In the genomic region with DNA sequence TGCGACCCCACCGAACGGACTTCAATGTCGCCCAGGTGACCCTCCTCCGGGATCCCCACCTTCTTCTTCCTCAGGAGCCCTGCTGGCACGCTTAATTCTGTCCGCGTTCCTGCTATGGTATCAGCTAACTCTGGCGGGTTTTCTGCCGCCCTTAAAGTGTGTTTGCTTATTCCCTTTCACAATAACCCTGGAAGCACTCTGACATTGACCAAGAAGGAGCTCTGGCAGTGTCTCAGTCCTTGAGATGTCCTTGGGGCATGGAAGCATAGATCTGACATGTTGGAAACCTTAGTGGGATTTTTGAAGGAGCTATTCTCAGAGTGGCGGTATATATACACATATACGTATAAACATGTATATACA, we compare ENCODE assay signal across 8 mouse cellular contexts. TPM values are rescaled to one million over a fixed set of nuclear protein-coding genes. Genes with fewer than 3 reads are reported as not detected.
DNase-seq lines count a peak whose midpoint lies in the region; ATAC-seq lines count a peak whose summit lies in the region.

No protein-coding gene starts in this region.

- H3K27ac ChIP-seq in heart, embryonic 15.5 days, result peak overlapping the region; percentile 88
- H3K27ac ChIP-seq in macrophage, result no peak overlapping the region

- 4% methylated on average over 12 of the region's 12 CpGs for WGBS in heart, embryonic 15.5 days
- 0% methylated on average over 12 of the region's 12 CpGs for WGBS in macrophage (ENCODE audit: missing documents)

- peak overlapping the region; percentile 65 for H3K9ac ChIP-seq in heart, embryonic 15.5 days

- H3K4me2 ChIP-seq in heart, embryonic 15.5 days, result peak overlapping the region; percentile 86

- no peaks in the 10 kb centered on the region for H3K27me3 ChIP-seq in heart, embryonic 15.5 days

- peaks cover 12% of the 10 kb centered on the region; the same call in 1 of the 2 replicates for H3K36me3 ChIP-seq in heart, embryonic 15.5 days
- H3K36me3 ChIP-seq in macrophage (ENCODE audit: inconsistent target), result no peaks in the 10 kb centered on the region

- H3K4me3 ChIP-seq in heart, embryonic 15.5 days, result peak overlapping the region; percentile 90
- peak overlapping the region; percentile 51 for H3K4me3 ChIP-seq in macrophage (ENCODE audit: inconsistent target)

- H3K79me2 ChIP-seq in macrophage (ENCODE audit: inconsistent target), result peaks cover 36% of the 10 kb centered on the region

- peaks cover 20% of the 10 kb centered on the region for H3K4me1 ChIP-seq in heart, embryonic 15.5 days (replicated peaks)

- no peak for DNase-seq in heart, adult 18-20 months
- DNase-seq in MEL-GATA-1-ER (ENCODE audit: extremely low read depth, low read depth), result peak; percentile 26
- peak; percentile 50 for DNase-seq in gonadal fat pad, adult 2 months (ENCODE audit: low read depth)
- no peak for DNase-seq in adipocyte (ENCODE audit: low spot score)
- DNase-seq in left cerebral cortex, adult 11 months (ENCODE audit: low spot score), result no peak
- no peak for DNase-seq in B cell, adult 2 months

- H3K9me3 ChIP-seq in heart, embryonic 15.5 days (replicated peaks), result no peaks in the 10 kb centered on the region

- ATAC-seq in heart, embryonic 15.5 days (replicated peaks; ENCODE audit: insufficient number of reproducible peaks, insufficient read depth, low FRiP score, low read depth), result no peak

RNA-seq across cellular contexts. Expression of a gene that starts 0.4 kb away (rescaled TPM):
- 8.6 and 10.3 TPM in 2 replicates for polyA plus RNA-seq in heart, embryonic 15.5 days (2015; fragmentation: Nextera tagmentation; extraction: Ambion mirVana)
- total RNA-seq in heart, adult 18-20 months (2021), result 1 to 10 TPM; 7.6 to 7.8 TPM
- 19.8 TPM in 2 replicates for polyA plus RNA-seq in gonadal fat pad, adult 2 months (2012; rRNA removed)
- 10 to 100 TPM; 10.2 to 52.0 (median 31.0) TPM for total RNA-seq in macrophage (2018; cell fraction: chromatin; rRNA removed)
- 10 to 100 TPM in 7 of 26 experiments, 1 to 10 TPM in 19; 5.3 to 12.7 (median 8.8) TPM for total RNA-seq in macrophage (2018; cell fraction: cytosol; rRNA removed)
- 10 to 100 TPM in 25 of 26 experiments, 1 to 10 TPM in 1; 9.0 to 32.6 (median 18.8) TPM for total RNA-seq in macrophage (2018; cell fraction: nucleus; rRNA removed)
- 5.1 to 12.6 TPM (median 7.7 TPM) in 3 replicates for polyA plus RNA-seq in macrophage (2018)

Comparison
In these comparisons a context has a peak if more than half of its experiments do, and no peak if none do; other contexts are left out.
1. DNase-seq: peak in MEL-GATA-1-ER (single experiment) and gonadal fat pad, adult 2 months (single experiment); none in heart, adult 18-20 months (0 of 2), adipocyte (single experiment), left cerebral cortex, adult 11 months (single experiment) and B cell, adult 2 months (0 of 2).